In the genomic region with DNA sequence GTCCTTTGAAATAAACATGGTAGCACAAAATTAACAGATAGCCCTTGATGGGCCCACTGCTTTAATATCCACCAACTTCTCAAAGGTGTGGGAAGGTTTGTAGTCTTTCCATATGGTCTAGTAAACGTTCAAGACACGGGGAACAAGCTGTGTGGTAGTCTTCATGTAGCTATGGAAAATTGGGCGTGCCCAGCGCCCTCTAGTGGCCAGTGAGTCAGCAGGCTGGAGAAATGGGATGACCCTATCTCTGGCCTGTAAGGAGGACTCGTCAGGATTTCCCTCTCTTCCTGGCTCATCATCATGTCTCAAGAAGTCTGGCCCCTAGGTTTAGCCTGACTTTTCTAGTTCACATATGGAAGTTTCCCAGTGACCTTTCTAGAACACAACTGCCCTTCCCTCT, we compare ENCODE assay signal across 9 mouse cellular contexts. TPM values are rescaled to one million over a fixed set of nuclear protein-coding genes. Genes with fewer than 3 reads are reported as not detected.
DNase-seq lines count a peak whose midpoint lies in the region; TF ChIP-seq lines count a peak whose summit lies in the region.
"Had no signal": no experiment of that assay in that cellular context is flagged by ENCODE, and none has a peak within 500 bp of the region (broad histone marks: within the 10 kb centered on the region; RNA-seq: fewer than 3 reads in every experiment).

No protein-coding gene starts in this region.

- no peaks in the 10 kb centered on the region for H3K36me3 ChIP-seq in heart, embryonic 10.5 days
- H3K36me3 ChIP-seq: heart, embryonic 13.5 days had no signal

- DNase-seq in right cerebral cortex, adult 18-20 months: peak; percentile 54
- DNase-seq in right cerebral cortex, postnatal 25 days: no peak
- DNase-seq in adipocyte (ENCODE audit: low spot score): peak; percentile 57
- DNase-seq in cerebellum, postnatal 25 days: peak; percentile 78 to 86
- DNase-seq in heart, embryonic 10.5 days (ENCODE audit: low spot score): peak; percentile 84
- peak; percentile 76 for DNase-seq in left cerebral cortex, postnatal 4 days
- no peak for DNase-seq in urinary bladder, postnatal 10 days (ENCODE audit: low spot score)

- no peak for TF ChIP-seq POLR2A in olfactory bulb, adult 2 months (IDR thresholded peaks at IDR 0.05; ENCODE audit: insufficient read depth, low read depth, low read length)

- intact Hi-C loops in left cerebral cortex, postnatal 4 days (cut with DNase I): no loop called here

- TF ChIP-seq CTCF in olfactory bulb, adult 2 months (IDR thresholded peaks at IDR 0.05; ENCODE audit: insufficient read depth, low read depth, low read length): peak; percentile 28; the same call in 1 of the 2 replicates

- no peak overlapping the region for H3K27ac ChIP-seq in heart, embryonic 10.5 days
- H3K27ac ChIP-seq in olfactory bulb, adult 2 months (ENCODE audit: insufficient read depth, low read depth, low read length): no peak overlapping the region
- H3K27ac ChIP-seq: heart, embryonic 13.5 days had no signal

- no peak overlapping the region for H3K4me3 ChIP-seq in heart, embryonic 10.5 days
- H3K4me3 ChIP-seq in olfactory bulb, adult 2 months (ENCODE audit: insufficient read depth, low read depth, low read length): no peak overlapping the region
- H3K4me3 ChIP-seq: heart, embryonic 13.5 days had no signal

- H3K9me3 ChIP-seq in heart, embryonic 10.5 days: no peaks in the 10 kb centered on the region
- H3K9me3 ChIP-seq: heart, embryonic 13.5 days had no signal

- WGBS in heart, embryonic 10.5 days: 25% methylated on average over 5 of the region's 5 CpGs
- 21% methylated on average over 5 of the region's 5 CpGs for WGBS in olfactory bulb, adult 2 months

- H3K4me1 ChIP-seq in heart, embryonic 10.5 days: peaks cover 4% of the 10 kb centered on the region
- no peaks in the 10 kb centered on the region for H3K4me1 ChIP-seq in olfactory bulb, adult 2 months (ENCODE audit: control insufficient read depth, insufficient read depth, low read length)
- H3K4me1 ChIP-seq: heart, embryonic 13.5 days had no signal

- peaks cover 2% of the 10 kb centered on the region for H3K27me3 ChIP-seq in heart, embryonic 10.5 days (ENCODE audit: insufficient read depth, poor library complexity, severe bottlenecking)
- H3K27me3 ChIP-seq: heart, embryonic 13.5 days had no signal

RNA-seq across cellular contexts. Expression of gene Sh2d7, which starts 8.8 kb away (rescaled TPM):
- not detected in 2 replicates for polyA plus RNA-seq in heart, embryonic 10.5 days (2016; fragmentation: Nextera tagmentation; extraction: Ambion mirVana)
- not detected for total RNA-seq in left cerebral cortex, postnatal 4 days (2021)
- polyA plus RNA-seq in olfactory bulb, adult 2 months (2012; ENCODE audit: insufficient read depth, insufficient read length, low replicate concordance, missing spikeins): not detected in 2 replicates
- polyA plus RNA-seq: heart, embryonic 13.5 days had no signal

RNA-seq across cellular contexts. Expression of gene Cib2, which starts 12.5 kb away (rescaled TPM):
- polyA plus RNA-seq in heart, embryonic 10.5 days (2016; fragmentation: Nextera tagmentation; extraction: Ambion mirVana): 2.9 and 5.5 TPM in 2 replicates
- total RNA-seq in left cerebral cortex, postnatal 4 days (2021): 10 to 100 TPM; 53.1 to 56.9 TPM
- polyA plus RNA-seq in olfactory bulb, adult 2 months (2012; ENCODE audit: insufficient read depth, insufficient read length, low replicate concordance, missing spikeins): not detected in 2 replicates

RNA-seq across cellular contexts. Expression of gene Idh3a, which starts 38.6 kb away (rescaled TPM):
- 348 and 488 TPM in 2 replicates for polyA plus RNA-seq in heart, embryonic 10.5 days (2016; fragmentation: Nextera tagmentation; extraction: Ambion mirVana)
- total RNA-seq in left cerebral cortex, postnatal 4 days (2021): 100 to 1,000 TPM; 134 to 138 TPM
- not detected in 2 replicates for polyA plus RNA-seq in olfactory bulb, adult 2 months (2012; ENCODE audit: insufficient read depth, insufficient read length, low replicate concordance, missing spikeins)

RNA-seq across cellular contexts. Expression of gene Dmxl2, which starts 46.1 kb away (rescaled TPM):
- polyA plus RNA-seq in heart, embryonic 10.5 days (2016; fragmentation: Nextera tagmentation; extraction: Ambion mirVana): 6.4 TPM in 2 replicates
- total RNA-seq in left cerebral cortex, postnatal 4 days (2021): 100 to 1,000 TPM; 168 to 174 TPM
- polyA plus RNA-seq in olfactory bulb, adult 2 months (2012; ENCODE audit: insufficient read depth, insufficient read length, low replicate concordance, missing spikeins): not detected in 2 replicates

Comparison
In these comparisons a context has a peak if more than half of its experiments do, and no peak if none do; other contexts are left out.
1. DNase-seq: peak in right cerebral cortex, adult 18-20 months (single experiment), adipocyte (single experiment), cerebellum, postnatal 25 days (2 of 2), heart, embryonic 10.5 days (single experiment) and left cerebral cortex, postnatal 4 days (single experiment); none in right cerebral cortex, postnatal 25 days (single experiment) and urinary bladder, postnatal 10 days (single experiment).
2. RNA of gene Idh3a, which starts 38.6 kb away (polyA plus RNA-seq): 348 to 488 TPM in heart, embryonic 10.5 days; not detected in olfactory bulb, adult 2 months; every median in the first group is over 100 times any median in the second.